Mouse (Mus musculus): ENCODE measurements around the gene Mcm10.

- no peak for TF ChIP-seq CTCF (conservative IDR thresholded peaks at IDR 0.05 in 1 of 2, IDR thresholded peaks at IDR 0.05 in 1 of 2; ENCODE audit: low read depth in 2 of 2, low read length in 2 of 2)
- no peak for TF ChIP-seq CHD2 (IDR thresholded peaks at IDR 0.05; ENCODE audit: low read length)
- no peak for TF ChIP-seq POLR2A (IDR thresholded peaks at IDR 0.05; ENCODE audit: low read depth, low read length)
- no peak for TF ChIP-seq EP300 (IDR thresholded peaks at IDR 0.05; ENCODE audit: low read length)
- no peak for TF ChIP-seq ZKSCAN1 (IDR thresholded peaks at IDR 0.05; ENCODE audit: borderline replicate concordance, low read depth, low read length)
- TF ChIP-seq IRF4 (IDR thresholded peaks at IDR 0.05; ENCODE audit: low read depth, low read length): no peak
- no peak for TF ChIP-seq RAD21 (IDR thresholded peaks at IDR 0.05; ENCODE audit: low read depth, low read length)
- TF ChIP-seq USF2 (conservative IDR thresholded peaks at IDR 0.05; ENCODE audit: low read depth, low read length): no peak
- no peak for TF ChIP-seq MAX (IDR thresholded peaks at IDR 0.05; ENCODE audit: low read length)
- TF ChIP-seq ETS1 (conservative IDR thresholded peaks at IDR 0.05; ENCODE audit: low read depth, low read length): no peak
- no peak for TF ChIP-seq TCF12 (IDR thresholded peaks at IDR 0.05; ENCODE audit: low read depth, low read length)
Measured at GRCm38 (mm10) chr2:4995646-4996045, 16.9 kb downstream of the Mcm10 start.
